Comparison of ENCODE assay signal across 9 mouse cellular contexts in the genomic region with DNA sequence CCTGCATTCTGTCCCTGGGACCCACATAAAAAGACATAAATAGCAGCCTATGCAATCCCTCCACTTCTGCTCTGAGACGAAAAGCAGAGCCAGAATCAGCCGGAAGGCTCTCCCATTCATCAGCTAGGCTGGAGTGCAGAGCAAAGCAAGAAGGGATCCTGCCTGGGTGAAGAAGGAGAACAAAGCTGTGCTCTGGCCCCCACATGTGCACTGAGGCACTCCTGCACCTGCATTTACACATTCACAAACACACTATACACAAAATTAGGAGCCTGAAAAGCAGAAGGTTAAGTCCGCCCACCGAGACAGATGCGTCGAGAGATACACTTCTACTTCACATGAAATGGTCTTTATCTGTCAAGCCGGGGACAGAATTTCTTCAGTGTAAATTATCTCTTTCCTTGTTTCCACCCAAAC. TPM values are rescaled to one million over a fixed set of nuclear protein-coding genes. Genes with fewer than 3 reads are reported as not detected.
DNase-seq lines count a peak whose midpoint lies in the region; ATAC-seq lines count a peak whose summit lies in the region.
"Had no signal": no experiment of that assay in that cellular context is flagged by ENCODE, and none has a peak within 500 bp of the region (broad histone marks: within the 10 kb centered on the region; RNA-seq: fewer than 3 reads in every experiment).

No protein-coding gene starts in this region.

- no peaks in the 10 kb centered on the region for H3K36me3 ChIP-seq in forebrain, embryonic 13.5 days (ENCODE audit: poor library complexity, severe bottlenecking)
- H3K36me3 ChIP-seq in forebrain, embryonic 11.5 days (ENCODE audit: control insufficient read depth, insufficient read depth, low read length): no peaks in the 10 kb centered on the region
- H3K36me3 ChIP-seq in midbrain, embryonic 15.5 days (replicated peaks): no peaks in the 10 kb centered on the region

- no peak for ATAC-seq in forebrain, embryonic 13.5 days
- no peak for ATAC-seq in forebrain, embryonic 11.5 days (replicated peaks; ENCODE audit: low FRiP score)
- no peak for ATAC-seq in midbrain, embryonic 15.5 days (replicated peaks)

- peaks cover 5% of the 10 kb centered on the region; the same call in 1 of the 2 replicates for H3K27me3 ChIP-seq in forebrain, embryonic 13.5 days
- H3K27me3 ChIP-seq in forebrain, embryonic 11.5 days (ENCODE audit: control insufficient read depth, insufficient read depth, low read length): no peaks in the 10 kb centered on the region
- H3K27me3 ChIP-seq in midbrain, embryonic 15.5 days (replicated peaks): 0 out of 2 replicates have a peak, but pooled peaks cover 3% of the 10 kb centered on the region

- no peaks in the 10 kb centered on the region; the same call in 1 of the 2 replicates for H3K9me3 ChIP-seq in forebrain, embryonic 13.5 days (replicated peaks)
- no peaks in the 10 kb centered on the region for H3K9me3 ChIP-seq in forebrain, embryonic 11.5 days (ENCODE audit: control insufficient read depth, low read length)
- no peaks in the 10 kb centered on the region for H3K9me3 ChIP-seq in midbrain, embryonic 15.5 days

- H3K4me2 ChIP-seq in forebrain, embryonic 13.5 days: no peak overlapping the region
- no peak overlapping the region for H3K4me2 ChIP-seq in forebrain, embryonic 11.5 days (ENCODE audit: low read depth, low read length, severe bottlenecking)
- no peak overlapping the region for H3K4me2 ChIP-seq in midbrain, embryonic 15.5 days

- H3K9ac ChIP-seq in forebrain, embryonic 13.5 days: 0 out of 2 replicates have a peak overlapping the region, but pooled peaks have one; percentile 0
- H3K9ac ChIP-seq in forebrain, embryonic 11.5 days (ENCODE audit: low read length): no peak overlapping the region
- H3K9ac ChIP-seq in midbrain, embryonic 15.5 days: no peak overlapping the region

- no peak overlapping the region for H3K4me3 ChIP-seq in forebrain, embryonic 13.5 days
- no peak overlapping the region for H3K4me3 ChIP-seq in forebrain, embryonic 11.5 days (ENCODE audit: low read depth, low read length)
- no peak overlapping the region for H3K4me3 ChIP-seq in midbrain, embryonic 15.5 days

- H3K4me1 ChIP-seq in forebrain, embryonic 13.5 days: peaks cover 5% of the 10 kb centered on the region; the same call in 1 of the 2 replicates
- H3K4me1 ChIP-seq in forebrain, embryonic 11.5 days (replicated peaks; ENCODE audit: control insufficient read depth, insufficient read depth, low read length): no peaks in the 10 kb centered on the region
- no peaks in the 10 kb centered on the region for H3K4me1 ChIP-seq in midbrain, embryonic 15.5 days

- WGBS in forebrain, embryonic 13.5 days: 57% methylated on average over 7 of the region's 7 CpGs
- 73% methylated on average over 7 of the region's 7 CpGs for WGBS in forebrain, embryonic 11.5 days
- WGBS in midbrain, embryonic 15.5 days: 72% methylated on average over 7 of the region's 7 CpGs

- DNase-seq in forebrain, embryonic 11.5 days (ENCODE audit: low spot score): no peak
- peak; percentile 56 for DNase-seq in spleen, adult 12 weeks (ENCODE audit: low spot score)
- no peak for DNase-seq in spleen, adult 18-20 months
- DNase-seq in liver: peak; percentile 79
- peak; percentile 34 for DNase-seq in yolk sac, embryonic 10.5 days (ENCODE audit: low spot score)
- DNase-seq in adrenal gland, postnatal 10 days: no peak
- DNase-seq: kidney, adult 11 months had no signal

- H3K27ac ChIP-seq in forebrain, embryonic 13.5 days: no peak overlapping the region
- H3K27ac ChIP-seq in forebrain, embryonic 11.5 days (ENCODE audit: low read depth, low read length): no peak overlapping the region; the same call in 1 of the 2 replicates
- no peak overlapping the region for H3K27ac ChIP-seq in midbrain, embryonic 15.5 days

RNA-seq across cellular contexts. Expression of gene Evi5, which starts 1.0 kb away (rescaled TPM):
- 46.5 and 51.7 TPM in 2 replicates for polyA plus RNA-seq in forebrain, embryonic 13.5 days (2015; fragmentation: Nextera tagmentation; extraction: Ambion mirVana)
- polyA plus RNA-seq in forebrain, embryonic 11.5 days (2014; fragmentation: Nextera tagmentation; extraction: Ambion mirVana): 48.6 and 50.7 TPM in 2 replicates
- 47.3 and 48.5 TPM in 2 replicates for polyA plus RNA-seq in midbrain, embryonic 15.5 days (2015; fragmentation: Nextera tagmentation; extraction: Ambion mirVana)
- 10 to 100 TPM; 54.0 to 58.4 TPM for total RNA-seq in adrenal gland, postnatal 10 days (2021)

RNA-seq across cellular contexts. Expression of gene Rpl5, which starts 26.4 kb away (rescaled TPM):
- polyA plus RNA-seq in forebrain, embryonic 13.5 days (2015; fragmentation: Nextera tagmentation; extraction: Ambion mirVana): 76.0 and 78.1 TPM in 2 replicates
- polyA plus RNA-seq in forebrain, embryonic 11.5 days (2014; fragmentation: Nextera tagmentation; extraction: Ambion mirVana): 83.2 and 84.4 TPM in 2 replicates
- polyA plus RNA-seq in midbrain, embryonic 15.5 days (2015; fragmentation: Nextera tagmentation; extraction: Ambion mirVana): 63.8 and 64.8 TPM in 2 replicates
- 10 to 100 TPM; 69.0 to 79.1 TPM for total RNA-seq in adrenal gland, postnatal 10 days (2021)

RNA-seq across cellular contexts. Expression of gene Ube2d2b, which starts 44.0 kb away (rescaled TPM):
- 0.15 and 0.24 TPM in 2 replicates for polyA plus RNA-seq in forebrain, embryonic 13.5 days (2015; fragmentation: Nextera tagmentation; extraction: Ambion mirVana)
- polyA plus RNA-seq in forebrain, embryonic 11.5 days (2014; fragmentation: Nextera tagmentation; extraction: Ambion mirVana): 0.15 and 0.16 TPM in 2 replicates
- 0.13 and 0.22 TPM in 2 replicates for polyA plus RNA-seq in midbrain, embryonic 15.5 days (2015; fragmentation: Nextera tagmentation; extraction: Ambion mirVana)
- total RNA-seq in adrenal gland, postnatal 10 days (2021): not detected

Comparison
In these comparisons a context has a peak if more than half of its experiments do, and no peak if none do; other contexts are left out.
1. DNase-seq: peak in spleen, adult 12 weeks (single experiment), liver (single experiment) and yolk sac, embryonic 10.5 days (single experiment); none in forebrain, embryonic 11.5 days (single experiment), spleen, adult 18-20 months (0 of 2) and adrenal gland, postnatal 10 days (single experiment).